Mouse (Mus musculus): ENCODE measurements around the gene Bend3. TPM values are rescaled to one million over a fixed set of nuclear protein-coding genes. Genes with fewer than 3 reads are reported as not detected.

Bend3 gene
- polyA plus RNA-seq, 1 experiment from 2014 or later = 7.7 TPM

- DNase-seq (ENCODE audit: low spot score, missing footprints) (no peak), ATAC-seq (ENCODE audit: low FRiP score) (no peak)
- Histone ChIP-seq H3K36me3 (ENCODE audit: control insufficient read depth, insufficient read depth, low read length) (no peaks in the 10 kb centered on the region), H3K4me1 (ENCODE audit: control insufficient read depth, insufficient read depth, low read length) (peaks cover 14% of the 10 kb centered on the region), H3K4me2 (no peak overlapping the region), H3K27ac (ENCODE audit: low read depth, low read length) (no peak overlapping the region), H3K27me3 (ENCODE audit: control insufficient read depth, insufficient read depth, low read length) (no peaks in the 10 kb centered on the region), H3K9me3 (ENCODE audit: control insufficient read depth, low read length) (no peaks in the 10 kb centered on the region), H3K4me3 (ENCODE audit: low read depth, low read length) (no peak overlapping the region), H3K9ac (ENCODE audit: low read length) (no peak overlapping the region)
- WGBS = 89% methylated on average over 6 of the region's 6 CpGs
Observed at GRCm38 (mm10) chr10:43485751-43486268, 7.2 kb downstream of the Bend3 start.

DNA sequence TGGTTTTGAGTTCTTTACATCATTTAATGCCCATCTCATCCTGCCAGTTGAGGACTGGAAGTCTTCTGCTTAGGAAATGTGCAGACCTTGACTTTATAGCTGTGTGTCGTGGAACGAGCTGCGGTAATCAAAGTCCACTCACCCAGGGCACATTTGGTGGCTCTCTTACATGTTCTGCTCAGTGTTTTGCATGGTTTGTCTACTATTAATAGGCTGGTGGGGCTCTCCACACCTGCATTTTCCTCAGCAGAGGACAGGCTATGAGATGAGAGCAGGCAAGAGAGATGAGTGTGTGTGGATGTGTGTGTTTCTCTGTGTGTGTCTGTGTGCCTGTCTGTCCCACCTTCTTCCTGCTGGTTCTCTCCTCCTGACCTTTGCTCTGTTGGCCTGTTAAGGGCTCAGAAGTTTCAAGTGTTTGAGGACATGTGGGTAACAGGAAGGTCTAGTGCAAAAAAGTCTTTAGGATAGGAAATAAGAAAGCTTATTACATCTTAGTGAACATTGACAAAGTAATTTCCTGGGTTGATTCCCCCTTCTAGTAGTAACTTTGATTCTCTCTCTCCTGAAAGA lies 8.9 kb downstream of the Bend3 start:
- H3K27ac ChIP-seq (ENCODE audit: low read depth, low read length) = no peak overlapping the region
- 92% methylated on average over 3 of the region's 3 CpGs for WGBS
- ATAC-seq (ENCODE audit: low FRiP score) (no peak), DNase-seq (ENCODE audit: low spot score, missing footprints) (no peak)
- H3K4me3 ChIP-seq (ENCODE audit: low read depth, low read length) = no peak overlapping the region
- peaks cover 4% of the 10 kb centered on the region for H3K4me1 ChIP-seq (ENCODE audit: control insufficient read depth, insufficient read depth, low read length)
- no peak overlapping the region for H3K9ac ChIP-seq (ENCODE audit: low read length)
- H3K27me3 ChIP-seq (ENCODE audit: control insufficient read depth, insufficient read depth, low read length) = no peaks in the 10 kb centered on the region
- no peaks in the 10 kb centered on the region for H3K36me3 ChIP-seq (ENCODE audit: control insufficient read depth, insufficient read depth, low read length)
- no peak overlapping the region for H3K4me2 ChIP-seq
- no peaks in the 10 kb centered on the region for H3K9me3 ChIP-seq (ENCODE audit: control insufficient read depth, low read length)

DNA sequence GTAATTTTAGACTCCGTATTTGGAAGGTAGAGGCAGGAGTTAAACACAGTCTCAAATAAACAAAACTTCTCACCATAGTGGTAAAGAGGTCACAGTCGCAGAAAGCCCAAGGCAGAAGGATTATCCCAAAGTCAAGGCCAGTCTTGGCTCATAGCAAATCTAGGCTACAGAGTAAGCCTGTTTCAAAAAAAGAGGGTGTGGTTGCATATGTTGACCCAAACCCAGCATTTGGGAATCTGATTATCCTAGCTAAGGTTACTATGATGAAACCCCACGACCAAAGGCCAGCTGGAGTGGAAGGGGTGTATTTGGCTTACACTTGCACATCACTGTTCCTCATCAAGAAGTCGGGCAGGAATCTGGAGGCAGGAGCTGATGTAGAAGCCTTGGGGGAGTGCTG lies 9.6 kb downstream of the Bend3 start:
- no peak for DNase-seq (ENCODE audit: low spot score, missing footprints)
- Histone ChIP-seq H3K27me3 (ENCODE audit: control insufficient read depth, insufficient read depth, low read length) (no peaks in the 10 kb centered on the region), H3K36me3 (ENCODE audit: control insufficient read depth, insufficient read depth, low read length) (no peaks in the 10 kb centered on the region), H3K4me1 (ENCODE audit: control insufficient read depth, insufficient read depth, low read length) (peaks cover 4% of the 10 kb centered on the region), H3K9ac (ENCODE audit: low read length) (no peak overlapping the region), H3K4me3 (ENCODE audit: low read depth, low read length) (no peak overlapping the region), H3K9me3 (ENCODE audit: control insufficient read depth, low read length) (no peaks in the 10 kb centered on the region), H3K27ac (ENCODE audit: low read depth, low read length) (no peak overlapping the region), H3K4me2 (no peak overlapping the region)
- WGBS = 80% methylated on average over 4 of the region's 4 CpGs
- no peak for ATAC-seq (ENCODE audit: low FRiP score)

DNA sequence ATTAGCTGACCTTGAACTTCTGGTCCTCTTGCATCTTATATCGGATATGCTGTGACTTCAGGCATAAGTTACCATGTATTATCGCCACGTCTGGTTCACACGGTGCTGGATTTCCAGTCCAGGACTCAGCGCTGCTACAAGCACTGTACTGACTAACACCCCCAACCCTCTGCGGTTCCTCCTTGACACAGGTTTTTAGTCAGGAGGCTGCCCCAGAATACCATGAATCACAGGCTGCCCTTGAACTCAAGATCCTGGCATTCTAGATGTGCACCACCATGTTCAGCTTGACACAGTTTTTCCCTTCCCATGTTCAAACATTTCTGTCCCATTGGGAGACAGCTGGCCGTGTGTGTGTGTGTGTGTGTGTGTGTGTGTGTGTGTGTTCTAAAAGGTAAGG lies 10.5 kb downstream of the Bend3 start:
- Histone ChIP-seq H3K36me3 (ENCODE audit: control insufficient read depth, insufficient read depth, low read length) (no peaks in the 10 kb centered on the region), H3K4me3 (ENCODE audit: low read depth, low read length) (no peak overlapping the region), H3K27ac (ENCODE audit: low read depth, low read length) (no peak overlapping the region), H3K9me3 (ENCODE audit: control insufficient read depth, low read length) (no peaks in the 10 kb centered on the region), H3K4me2 (no peak overlapping the region), H3K4me1 (ENCODE audit: control insufficient read depth, insufficient read depth, low read length) (no peaks in the 10 kb centered on the region), H3K27me3 (ENCODE audit: control insufficient read depth, insufficient read depth, low read length) (no peaks in the 10 kb centered on the region), H3K9ac (ENCODE audit: low read length) (no peak overlapping the region)
- ATAC-seq (ENCODE audit: low FRiP score) (no peak), DNase-seq (ENCODE audit: low spot score, missing footprints) (no peak)
- 89% methylated on average over 7 of the region's 7 CpGs for whole genome bisulfite sequencing

DNA sequence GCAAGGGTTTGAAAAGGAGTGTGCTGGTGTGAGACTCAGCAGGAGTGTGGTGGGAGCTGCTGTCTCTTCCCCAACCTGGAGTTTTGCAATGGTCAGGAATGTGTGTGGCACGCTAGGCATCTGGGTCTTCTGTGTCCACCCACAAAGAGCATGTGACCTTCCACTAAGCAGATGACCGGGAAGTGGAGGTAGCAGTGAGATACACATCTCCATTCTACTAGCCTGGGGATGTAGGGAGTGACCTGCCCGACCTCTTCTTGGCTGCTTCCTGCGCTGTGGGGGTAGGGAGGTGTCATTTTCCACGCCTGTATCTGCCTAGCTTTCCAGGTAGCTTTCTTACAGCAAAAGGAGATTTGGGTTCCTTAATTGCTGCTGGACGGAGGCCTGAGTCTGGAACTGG lies 10.9 kb downstream of the Bend3 start:
- H3K9me3 ChIP-seq (ENCODE audit: control insufficient read depth, low read length) = no peaks in the 10 kb centered on the region
- H3K27me3 ChIP-seq (ENCODE audit: control insufficient read depth, insufficient read depth, low read length) = no peaks in the 10 kb centered on the region
- H3K36me3 ChIP-seq (ENCODE audit: control insufficient read depth, insufficient read depth, low read length) = peaks cover 2% of the 10 kb centered on the region; the same call in 1 of the 2 replicates
- no peak overlapping the region for H3K4me2 ChIP-seq
- WGBS = 68% methylated on average over 6 of the region's 6 CpGs
- DNase-seq (ENCODE audit: low spot score, missing footprints) = no peak
- H3K27ac ChIP-seq (ENCODE audit: low read depth, low read length) = no peak overlapping the region
- no peak for ATAC-seq (ENCODE audit: low FRiP score)
- no peak overlapping the region for H3K4me3 ChIP-seq (ENCODE audit: low read depth, low read length)
- no peak overlapping the region for H3K9ac ChIP-seq (ENCODE audit: low read length)
- H3K4me1 ChIP-seq (ENCODE audit: control insufficient read depth, insufficient read depth, low read length) = no peaks in the 10 kb centered on the region

DNA sequence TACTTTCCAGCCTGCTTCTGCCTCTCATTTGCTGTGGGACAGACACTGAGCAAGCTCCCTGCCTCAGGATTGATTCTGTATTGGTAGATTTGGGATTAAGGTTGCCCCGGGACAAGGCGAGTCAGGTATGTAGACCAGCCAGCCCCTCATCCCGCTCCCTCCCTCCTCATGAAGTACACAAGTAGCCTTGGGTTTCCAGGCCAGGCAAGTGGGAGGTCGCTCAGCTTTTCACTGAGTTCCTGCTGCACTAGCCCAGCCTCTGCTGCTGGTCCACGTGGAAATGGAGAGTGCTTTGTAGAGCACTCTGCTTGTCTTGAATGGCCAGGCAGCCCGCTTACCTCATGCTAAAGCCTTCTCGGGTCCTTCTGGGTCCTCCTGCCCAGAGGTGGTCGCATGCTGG lies 11.4 kb downstream of the Bend3 start:
- H3K27me3 ChIP-seq (ENCODE audit: control insufficient read depth, insufficient read depth, low read length) = no peaks in the 10 kb centered on the region
- H3K9ac ChIP-seq (ENCODE audit: low read length) = no peak overlapping the region
- H3K27ac ChIP-seq (ENCODE audit: low read depth, low read length) = no peak overlapping the region
- H3K4me2 ChIP-seq = no peak overlapping the region
- H3K9me3 ChIP-seq (ENCODE audit: control insufficient read depth, low read length) = no peaks in the 10 kb centered on the region
- no peak for DNase-seq (ENCODE audit: low spot score, missing footprints)
- H3K36me3 ChIP-seq (ENCODE audit: control insufficient read depth, insufficient read depth, low read length) = peaks cover 5% of the 10 kb centered on the region
- no peak overlapping the region for H3K4me3 ChIP-seq (ENCODE audit: low read depth, low read length)
- no peak for ATAC-seq (ENCODE audit: low FRiP score)
- WGBS = 73% methylated on average over 8 of the region's 8 CpGs
- H3K4me1 ChIP-seq (ENCODE audit: control insufficient read depth, insufficient read depth, low read length) = no peaks in the 10 kb centered on the region

GRCm38 (mm10) chr10:43490846-43491245 lies 12.2 kb downstream of the Bend3 start:
- 89% methylated on average over 5 of the region's 5 CpGs for WGBS
- peaks cover 7% of the 10 kb centered on the region for H3K36me3 ChIP-seq (ENCODE audit: control insufficient read depth, insufficient read depth, low read length)
- no peaks in the 10 kb centered on the region for H3K27me3 ChIP-seq (ENCODE audit: control insufficient read depth, insufficient read depth, low read length)
- H3K4me2 ChIP-seq = no peak overlapping the region
- H3K4me3 ChIP-seq (ENCODE audit: low read depth, low read length) = no peak overlapping the region
- ATAC-seq (ENCODE audit: low FRiP score) (no peak), DNase-seq (ENCODE audit: low spot score, missing footprints) (no peak)
- H3K4me1 ChIP-seq (ENCODE audit: control insufficient read depth, insufficient read depth, low read length) = no peaks in the 10 kb centered on the region
- no peak overlapping the region for H3K9ac ChIP-seq (ENCODE audit: low read length)
- no peak overlapping the region for H3K27ac ChIP-seq (ENCODE audit: low read depth, low read length)
- H3K9me3 ChIP-seq (ENCODE audit: control insufficient read depth, low read length) = no peaks in the 10 kb centered on the region

- no peak overlapping the region for H3K9ac ChIP-seq (ENCODE audit: low read length)
- H3K4me2 ChIP-seq = no peak overlapping the region
- no peaks in the 10 kb centered on the region for H3K4me1 ChIP-seq (ENCODE audit: control insufficient read depth, insufficient read depth, low read length)
- H3K9me3 ChIP-seq (ENCODE audit: control insufficient read depth, low read length) = no peaks in the 10 kb centered on the region
- H3K27ac ChIP-seq (ENCODE audit: low read depth, low read length) = no peak overlapping the region
- no peaks in the 10 kb centered on the region for H3K27me3 ChIP-seq (ENCODE audit: control insufficient read depth, insufficient read depth, low read length)
- DNase-seq (ENCODE audit: low spot score, missing footprints) (no peak), ATAC-seq (ENCODE audit: low FRiP score) (no peak)
- WGBS = 96% methylated on average over 4 of the region's 4 CpGs
- peaks cover 10% of the 10 kb centered on the region for H3K36me3 ChIP-seq (ENCODE audit: control insufficient read depth, insufficient read depth, low read length)
- no peak overlapping the region for H3K4me3 ChIP-seq (ENCODE audit: low read depth, low read length)
Observed at GRCm38 (mm10) chr10:43502599-43502998, 24.0 kb downstream of the Bend3 start.

GRCm38 (mm10) chr10:43504291-43504690 lies 25.7 kb downstream of the Bend3 start:
- Histone ChIP-seq H3K4me3 (ENCODE audit: low read depth, low read length) (no peak overlapping the region), H3K27me3 (ENCODE audit: control insufficient read depth, insufficient read depth, low read length) (no peaks in the 10 kb centered on the region), H3K9ac (ENCODE audit: low read length) (no peak overlapping the region), H3K9me3 (ENCODE audit: control insufficient read depth, low read length) (no peaks in the 10 kb centered on the region), H3K4me1 (ENCODE audit: control insufficient read depth, insufficient read depth, low read length) (no peaks in the 10 kb centered on the region), H3K36me3 (ENCODE audit: control insufficient read depth, insufficient read depth, low read length) (peaks cover 2% of the 10 kb centered on the region; the same call in 1 of the 2 replicates), H3K4me2 (no peak overlapping the region), H3K27ac (ENCODE audit: low read depth, low read length) (no peak overlapping the region)
- WGBS = 81% methylated on average over 1 of the region's 1 CpGs
- no peak for ATAC-seq (ENCODE audit: low FRiP score)
- DNase-seq (ENCODE audit: low spot score, missing footprints) = no peak
